Mouse (Mus musculus): ENCODE measurements around the gene Btc. TPM values are rescaled to one million over a fixed set of nuclear protein-coding genes. Genes with fewer than 3 reads are reported as not detected.

The Btc gene
- polyA plus RNA-seq, 1 experiment from 2014 or later: 5.7 TPM

- H3K27me3 ChIP-seq: no peaks in the 10 kb centered on the region
- no peak overlapping the region for H3K9ac ChIP-seq
- no peak overlapping the region for H3K4me3 ChIP-seq
- H3K9me3 ChIP-seq: no peaks in the 10 kb centered on the region
- no peak overlapping the region for H3K4me2 ChIP-seq
- ATAC-seq (ENCODE audit: insufficient number of reproducible peaks, low FRiP score, low TSS enrichment, low read depth): no peak
- no peaks in the 10 kb centered on the region for H3K4me1 ChIP-seq
- no peaks in the 10 kb centered on the region for H3K36me3 ChIP-seq
- 53% methylated on average over 7 of the region's 7 CpGs for WGBS
- no peak overlapping the region for H3K27ac ChIP-seq
Measured at GRCm38 (mm10) chr5:91308576-91308975, 94.2 kb downstream of the Btc start.

- WGBS: 17% methylated on average over 1 of the region's 1 CpGs
- Histone ChIP-seq H3K9me3 (no peaks in the 10 kb centered on the region), H3K9ac (no peak overlapping the region), H3K4me1 (no peaks in the 10 kb centered on the region), H3K4me3 (no peak overlapping the region), H3K27ac (no peak overlapping the region), H3K27me3 (no peaks in the 10 kb centered on the region), H3K36me3 (no peaks in the 10 kb centered on the region), H3K4me2 (no peak overlapping the region)
- no peak for ATAC-seq (ENCODE audit: insufficient number of reproducible peaks, low FRiP score, low TSS enrichment, low read depth)
Measured at GRCm38 (mm10) chr5:91307907-91308306, 94.9 kb downstream of the Btc start.

Other genes starting within 250 kb of the Btc start
- gene Parm1, start 114.6 kb upstream of the Btc start, polyA plus RNA-seq (2015; fragmentation: Nextera tagmentation; extraction: Ambion mirVana): 21.7 and 24.9 TPM in 2 replicates

Measured in limb, embryonic 15.5 days (tissue).